Mouse (Mus musculus): ENCODE results near the gene Esyt2. TPM values are rescaled to one million over a fixed set of nuclear protein-coding genes. Genes with fewer than 3 reads are reported as not detected.

The Esyt2 gene
- total RNA-seq, 4 experiments from 2014 or later = 26.7 to 32.3 (median 29.1) TPM

- DNase-seq (ENCODE audit: low spot score in 2 of 2) = no peak
Measured at GRCm38 (mm10) chr12:116280149-116280652, 795 bp upstream of the Esyt2 start.

- DNase-seq (ENCODE audit: low spot score in 2 of 2) = peak in 1 of 2 experiments; percentile 16
Measured at GRCm38 (mm10) chr12:116281427-116282281, 658 bp downstream of the Esyt2 start.

DNA sequence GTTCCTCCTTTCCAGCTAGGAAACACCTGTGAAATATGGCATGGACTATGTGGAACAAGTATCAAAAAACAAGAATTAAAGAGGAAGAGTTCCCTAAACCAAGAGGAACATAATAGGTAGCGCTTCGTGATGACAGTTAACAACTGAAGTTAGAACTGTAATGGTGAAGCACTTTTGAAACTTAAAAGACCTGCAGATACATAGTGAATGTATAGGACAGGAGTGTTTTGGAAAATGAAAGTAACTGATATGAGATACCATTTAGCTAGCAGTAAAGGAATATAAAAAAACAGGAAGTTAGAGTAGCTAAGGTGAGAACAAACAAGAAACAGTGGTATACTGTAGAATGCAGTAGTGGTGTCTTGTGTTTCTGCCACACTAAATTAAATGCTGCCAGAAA, 1.9 kb downstream of the Esyt2 start:
- DNase-seq (ENCODE audit: low spot score in 2 of 2) = no peak

- DNase-seq (ENCODE audit: low spot score in 2 of 2) = no peak
Measured at GRCm38 (mm10) chr12:116283511-116283910, 2.5 kb downstream of the Esyt2 start.

GRCm38 (mm10) chr12:116293185-116293584, 12.2 kb downstream of the Esyt2 start:
- DNase-seq (ENCODE audit: low spot score in 2 of 2) = no peak

DNA sequence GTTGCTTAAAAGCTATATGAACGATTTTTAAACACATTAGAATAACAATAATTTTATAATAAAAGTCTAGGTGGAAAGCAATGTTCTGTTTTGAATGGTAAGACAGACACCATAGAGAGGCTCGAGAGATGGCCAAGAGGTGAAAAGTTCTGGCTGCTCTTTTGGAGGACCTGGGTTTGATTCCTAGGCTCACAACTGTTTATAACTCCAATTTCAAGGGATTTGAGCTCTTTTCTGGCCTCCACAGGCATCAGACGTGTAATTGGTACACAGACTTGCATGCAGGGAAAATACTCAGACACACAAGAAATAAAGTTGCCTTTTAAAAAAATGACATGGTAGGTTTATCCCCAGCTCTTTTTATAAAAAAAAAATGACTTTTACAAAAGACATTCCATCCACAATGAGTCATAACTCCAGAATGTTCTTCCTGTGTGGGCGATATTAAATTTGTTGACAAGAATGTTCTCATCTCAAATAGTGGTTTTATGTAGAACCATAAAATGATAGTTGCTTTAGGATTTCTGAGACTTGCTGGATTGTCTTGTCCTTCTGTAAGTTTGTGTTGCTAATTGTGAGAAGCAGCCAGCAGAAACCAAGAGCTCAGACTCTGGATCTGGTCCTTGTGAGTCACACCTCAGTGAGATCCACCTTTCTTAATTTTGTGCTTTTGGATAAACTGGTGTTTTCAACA, 12.8 kb downstream of the Esyt2 start:
- DNase-seq (ENCODE audit: low spot score in 2 of 2) = no peak

DNA sequence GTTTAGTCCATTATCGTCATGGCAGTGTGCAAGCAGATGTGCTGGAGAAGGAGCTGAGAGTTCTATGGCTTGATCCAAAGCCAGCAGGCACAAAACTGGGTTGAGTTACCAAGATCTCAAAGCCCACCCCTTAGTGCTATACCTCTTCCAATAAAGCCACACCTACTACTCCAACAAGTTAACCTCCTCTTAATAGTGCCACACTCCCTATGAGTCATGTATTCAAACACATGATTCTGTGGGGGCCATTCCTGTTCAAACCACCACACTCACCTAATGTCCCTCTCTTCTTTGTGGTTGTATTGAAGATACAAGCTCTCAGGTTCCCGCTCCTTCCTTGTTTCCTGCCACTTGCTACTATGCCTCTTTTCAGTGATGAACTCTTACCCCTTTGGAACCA, 18.9 kb downstream of the Esyt2 start:
- DNase-seq (ENCODE audit: low spot score in 2 of 2) = no peak

- DNase-seq (ENCODE audit: low spot score in 2 of 2) = no peak
Measured at GRCm38 (mm10) chr12:116302181-116302580, 21.2 kb downstream of the Esyt2 start.

GRCm38 (mm10) chr12:116306042-116306441, 25.0 kb downstream of the Esyt2 start:
- DNase-seq (ENCODE audit: low spot score in 2 of 2) = no peak

DNA sequence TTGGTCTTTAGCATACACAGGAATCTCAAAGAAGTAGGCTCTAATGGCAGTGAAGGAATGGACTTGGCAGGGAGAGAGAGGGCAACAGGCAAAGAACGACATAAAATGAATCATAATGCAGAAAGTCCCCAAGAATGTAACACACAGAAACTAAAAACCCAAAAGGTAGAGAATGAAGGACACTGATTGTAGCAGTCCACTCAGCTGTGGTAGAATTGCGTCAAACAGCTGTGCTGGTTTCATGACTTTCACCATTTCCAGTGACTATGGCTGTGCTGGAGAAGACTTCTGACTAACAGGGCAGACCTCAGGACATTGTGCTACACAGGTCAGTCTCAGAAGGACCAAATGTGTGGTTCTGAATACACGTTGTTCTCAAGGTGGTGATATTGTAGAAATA, 26.9 kb downstream of the Esyt2 start:
- DNase-seq (ENCODE audit: low spot score in 2 of 2) = no peak

DNA sequence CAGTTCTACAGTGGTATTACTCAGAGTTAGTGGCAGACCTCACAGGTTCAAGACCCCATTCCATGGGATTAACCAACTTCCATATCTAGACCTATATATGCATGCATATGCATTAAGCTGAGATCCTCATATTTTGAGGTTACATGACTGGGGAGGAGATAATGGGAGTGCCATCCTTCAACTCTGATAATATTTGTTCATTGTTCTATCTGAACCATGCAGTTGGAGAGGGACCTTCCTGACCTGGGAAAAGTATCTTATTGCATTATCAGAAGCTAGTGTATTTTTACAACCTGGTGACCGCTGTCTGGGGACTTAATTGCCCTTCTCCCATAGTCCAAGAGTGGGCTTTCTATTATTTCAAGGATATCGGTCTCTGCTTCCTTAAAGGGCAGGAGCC, 27.6 kb downstream of the Esyt2 start:
- no peak for DNase-seq (ENCODE audit: low spot score in 2 of 2)

GRCm38 (mm10) chr12:116313816-116314215, 32.8 kb downstream of the Esyt2 start:
- no peak for DNase-seq (ENCODE audit: low spot score in 2 of 2)

DNA sequence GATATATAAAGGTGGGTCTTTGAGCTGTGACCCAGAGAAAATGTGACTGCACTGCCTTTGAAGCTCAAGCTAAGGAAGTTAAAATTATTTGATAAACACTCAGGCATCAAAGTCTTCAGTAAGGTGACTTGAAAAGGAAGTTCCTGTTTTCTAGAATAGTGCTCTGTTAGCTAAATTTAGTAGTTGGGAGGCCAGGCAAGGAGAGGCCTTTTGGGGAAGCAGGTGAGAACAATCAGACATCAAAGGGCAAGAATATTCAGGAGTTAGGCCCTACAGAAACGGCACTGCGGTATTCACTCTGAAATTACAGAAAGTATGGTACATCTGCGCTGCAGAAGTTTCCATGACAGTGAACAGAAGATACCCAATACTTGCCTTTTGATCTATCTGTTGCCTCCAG, 34.5 kb downstream of the Esyt2 start:
- no peak for DNase-seq (ENCODE audit: low spot score in 2 of 2)

DNA sequence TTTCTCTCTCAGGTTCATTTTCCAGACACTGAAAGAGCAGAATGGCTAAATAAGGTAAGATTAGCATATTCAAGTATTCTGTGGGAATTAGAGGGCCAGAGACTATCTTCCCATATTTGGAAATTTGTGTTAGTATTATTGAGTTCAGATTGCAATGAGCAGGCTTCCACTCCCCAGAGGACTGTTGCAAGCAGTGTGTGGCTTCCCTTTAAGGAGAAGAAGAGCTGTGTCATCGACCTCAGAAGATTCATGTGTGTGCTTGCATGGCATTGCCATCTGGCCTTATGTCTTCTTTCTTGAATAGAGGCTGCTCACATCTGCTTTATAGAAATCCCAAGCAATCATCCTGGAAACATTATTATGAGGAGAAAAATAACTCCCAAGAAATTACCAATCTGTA, 36.8 kb downstream of the Esyt2 start:
- DNase-seq (ENCODE audit: low spot score in 2 of 2) = no peak

DNA sequence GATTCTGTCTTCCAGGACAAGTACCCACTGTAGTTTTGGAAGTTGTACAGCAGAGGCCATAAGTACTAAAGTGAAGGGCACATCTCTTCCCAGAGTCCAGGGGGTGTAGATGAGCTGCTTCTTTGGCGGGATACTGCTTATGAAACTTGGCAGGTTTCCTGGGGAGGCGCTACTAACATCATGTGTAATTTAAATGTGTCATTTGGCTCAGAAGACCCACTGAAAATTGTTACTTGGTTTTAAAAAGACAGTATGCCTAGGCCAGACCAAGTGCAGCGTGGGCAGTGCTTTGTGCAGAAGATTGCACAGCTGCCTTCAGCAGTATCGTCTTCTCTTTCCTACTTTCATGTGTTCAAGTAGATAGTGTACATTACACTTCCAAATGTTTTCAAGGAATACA, 44.5 kb downstream of the Esyt2 start:
- DNase-seq (ENCODE audit: low spot score in 2 of 2) = peak in 1 of 2 experiments; percentile 7

GRCm38 (mm10) chr12:116326159-116326558, 45.2 kb downstream of the Esyt2 start:
- DNase-seq (ENCODE audit: low spot score in 2 of 2) = no peak

GRCm38 (mm10) chr12:116334253-116334652, 53.3 kb downstream of the Esyt2 start:
- no peak for DNase-seq (ENCODE audit: low spot score in 2 of 2)

- no peak for DNase-seq (ENCODE audit: low spot score in 2 of 2)
Measured at GRCm38 (mm10) chr12:116340160-116340559, 59.2 kb downstream of the Esyt2 start.

- DNase-seq (ENCODE audit: low spot score in 2 of 2) = no peak
Measured at GRCm38 (mm10) chr12:116348755-116349286, 67.8 kb downstream of the Esyt2 start.

GRCm38 (mm10) chr12:116349376-116349775, 68.4 kb downstream of the Esyt2 start:
- DNase-seq (ENCODE audit: low spot score in 2 of 2) = no peak

GRCm38 (mm10) chr12:116351022-116351421, 70.0 kb downstream of the Esyt2 start:
- no peak for DNase-seq (ENCODE audit: low spot score in 2 of 2)

DNA sequence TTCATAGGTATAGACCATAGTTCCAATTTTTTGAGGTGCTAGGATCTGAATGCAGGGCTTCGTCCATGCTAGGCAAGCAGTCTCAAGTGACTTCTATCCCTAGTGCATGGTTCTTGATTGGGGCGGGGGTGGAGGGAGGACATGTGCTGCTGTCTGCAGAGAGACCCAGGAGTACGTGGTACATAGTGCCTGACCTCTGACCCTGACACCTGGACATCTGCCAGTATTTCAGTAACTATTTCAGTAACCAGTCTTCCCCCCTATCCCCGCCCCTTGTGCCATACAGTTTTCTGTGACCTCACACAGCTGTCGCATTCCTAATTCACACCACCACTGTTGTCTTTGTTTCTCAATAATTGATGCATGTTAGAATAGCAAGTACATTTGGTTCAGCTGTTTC, 71.4 kb downstream of the Esyt2 start:
- DNase-seq (ENCODE audit: low spot score in 2 of 2) = no peak

Data from gastrocnemius, adult 8-10 months (tissue).